Mouse (Mus musculus) spleen, postnatal 4 days (tissue): ENCODE data around the gene Pde3a.

ENCODE experiments used
- DNase-seq, 2 experiments: peaks; one replicate each; pipeline ENCODE4 v3.0.0; 2022; ENCODE audit warnings: low spot score in 2 of 2

Gene Pde3a

GRCm38 (mm10) chr6:141265257-141265656, 16.2 kb downstream of the Pde3a start:
- DNase-seq = no peak

GRCm38 (mm10) chr6:141267888-141268570, 19.0 kb downstream of the Pde3a start:
- no peak for DNase-seq

GRCm38 (mm10) chr6:141268871-141269270, 19.8 kb downstream of the Pde3a start:
- no peak for DNase-seq

GRCm38 (mm10) chr6:141271133-141271532, 22.1 kb downstream of the Pde3a start:
- no peak for DNase-seq

GRCm38 (mm10) chr6:141271579-141271978, 22.5 kb downstream of the Pde3a start:
- DNase-seq = no peak

- no peak for DNase-seq
These were observed 24.6 kb downstream of the Pde3a start for GRCm38 (mm10) chr6:141273685-141274084.

GRCm38 (mm10) chr6:141281685-141282084, 32.6 kb downstream of the Pde3a start:
- DNase-seq = no peak

GRCm38 (mm10) chr6:141282796-141283195, 33.7 kb downstream of the Pde3a start:
- DNase-seq = no peak

GRCm38 (mm10) chr6:141291195-141291594, 42.1 kb downstream of the Pde3a start:
- DNase-seq = no peak

- DNase-seq = no peak
These were observed 43.9 kb downstream of the Pde3a start for GRCm38 (mm10) chr6:141292826-141293459.

- no peak for DNase-seq
These were observed 44.4 kb downstream of the Pde3a start for GRCm38 (mm10) chr6:141293460-141293853.

- no peak for DNase-seq
These were observed 46.2 kb downstream of the Pde3a start for GRCm38 (mm10) chr6:141295264-141295663.

GRCm38 (mm10) chr6:141301750-141302748, 53.0 kb downstream of the Pde3a start:
- DNase-seq = no peak

GRCm38 (mm10) chr6:141302842-141303241, 53.8 kb downstream of the Pde3a start:
- DNase-seq = no peak

GRCm38 (mm10) chr6:141307326-141307725, 58.3 kb downstream of the Pde3a start:
- no peak for DNase-seq

- DNase-seq = no peak
These were observed 59.4 kb downstream of the Pde3a start for GRCm38 (mm10) chr6:141308451-141308850.

GRCm38 (mm10) chr6:141309872-141310271, 60.8 kb downstream of the Pde3a start:
- no peak for DNase-seq

GRCm38 (mm10) chr6:141310351-141310750, 61.3 kb downstream of the Pde3a start:
- DNase-seq = no peak

GRCm38 (mm10) chr6:141311615-141312014, 62.5 kb downstream of the Pde3a start:
- DNase-seq = no peak

- no peak for DNase-seq
These were observed 64.0 kb downstream of the Pde3a start for GRCm38 (mm10) chr6:141313112-141313511.

GRCm38 (mm10) chr6:141318440-141318839, 69.4 kb downstream of the Pde3a start:
- no peak for DNase-seq

GRCm38 (mm10) chr6:141321253-141321652, 72.2 kb downstream of the Pde3a start:
- DNase-seq = no peak
